Mouse (Mus musculus): ENCODE data around the gene Dennd4c.

Dennd4c gene

GRCm38 (mm10) chr4:86882413-86882812 is 134.1 kb downstream of the Dennd4c start:
- no peak for DNase-seq (ENCODE audit: low spot score)

GRCm38 (mm10) chr4:86884945-86885344 is 136.6 kb downstream of the Dennd4c start:
- DNase-seq (ENCODE audit: low spot score), result peak; percentile 14

GRCm38 (mm10) chr4:86885790-86886159 is 137.4 kb downstream of the Dennd4c start:
- DNase-seq (ENCODE audit: low spot score), result no peak

- peak; percentile 11 for DNase-seq (ENCODE audit: low spot score)
Measured at GRCm38 (mm10) chr4:86886160-86886878, 138.0 kb downstream of the Dennd4c start.

- no peak for DNase-seq (ENCODE audit: low spot score)
Measured at GRCm38 (mm10) chr4:86887879-86888278, 139.5 kb downstream of the Dennd4c start.

GRCm38 (mm10) chr4:86897411-86897810 is 149.1 kb downstream of the Dennd4c start:
- no peak for DNase-seq (ENCODE audit: low spot score)

GRCm38 (mm10) chr4:86898791-86899474 is 150.6 kb downstream of the Dennd4c start:
- DNase-seq (ENCODE audit: low spot score), result no peak

All from ovary, postnatal 14 days (tissue).